ENCODE assay signal across 24 mouse cellular contexts in the genomic region with DNA sequence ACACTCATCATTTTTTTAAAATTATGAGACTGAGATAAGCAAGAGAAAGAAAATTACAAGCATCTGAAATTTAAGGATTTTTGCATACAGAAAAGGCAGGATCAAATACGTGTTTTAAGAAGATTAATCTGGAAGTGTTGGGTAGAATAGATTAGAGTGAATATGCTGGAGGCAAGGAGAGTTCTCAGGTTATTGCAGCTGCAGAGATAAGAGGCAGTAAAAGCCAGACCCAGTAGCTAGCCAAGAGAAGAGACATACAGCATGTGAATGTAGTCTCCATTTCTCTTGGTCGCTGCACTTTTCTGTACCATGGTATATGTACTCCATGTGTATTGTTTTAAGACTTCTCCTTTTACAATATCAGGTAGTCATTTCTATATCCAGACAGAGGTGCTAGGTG.
DNase-seq lines count a peak whose midpoint lies in the region; ATAC-seq and TF ChIP-seq lines count a peak whose summit lies in the region.
"Had no signal": no experiment of that assay in that cellular context is flagged by ENCODE, and none has a peak within 500 bp of the region (broad histone marks: within the 10 kb centered on the region; RNA-seq: fewer than 3 reads in every experiment).

No protein-coding gene starts in this region.

- H3K9me3 ChIP-seq in hindbrain, embryonic 13.5 days: no peaks in the 10 kb centered on the region
- no peaks in the 10 kb centered on the region for H3K9me3 ChIP-seq in hindbrain, postnatal 0 days (ENCODE audit: low read length)
- H3K9me3 ChIP-seq in neural tube, embryonic 15.5 days (replicated peaks): no peaks in the 10 kb centered on the region
- no peaks in the 10 kb centered on the region for H3K9me3 ChIP-seq in liver, embryonic 15.5 days (replicated peaks)
- H3K9me3 ChIP-seq in limb, embryonic 10.5 days (replicated peaks): no peaks in the 10 kb centered on the region
- H3K9me3 ChIP-seq: embryonic facial prominence, embryonic 15.5 days; forebrain, embryonic 10.5 days; heart, embryonic 15.5 days; hindbrain, embryonic 10.5 days; hindbrain, embryonic 15.5 days had no signal

- no peak for TF ChIP-seq CTCF in hindbrain, postnatal 0 days (IDR thresholded peaks at IDR 0.05; ENCODE audit: low read depth)

- no peaks in the 10 kb centered on the region for H3K27me3 ChIP-seq in hindbrain, embryonic 13.5 days
- H3K27me3 ChIP-seq in hindbrain, postnatal 0 days (ENCODE audit: insufficient read depth, low read length): no peaks in the 10 kb centered on the region
- H3K27me3 ChIP-seq in neural tube, embryonic 15.5 days (replicated peaks): no peaks in the 10 kb centered on the region
- no peaks in the 10 kb centered on the region for H3K27me3 ChIP-seq in liver, embryonic 15.5 days
- no peaks in the 10 kb centered on the region for H3K27me3 ChIP-seq in limb, embryonic 10.5 days (ENCODE audit: low read depth, poor library complexity, severe bottlenecking)
- H3K27me3 ChIP-seq: CH12.LX; embryonic facial prominence, embryonic 15.5 days; heart, embryonic 15.5 days; hindbrain, embryonic 15.5 days; Patski had no signal

- H3K4me3 ChIP-seq in hindbrain, embryonic 13.5 days: no peak overlapping the region
- H3K4me3 ChIP-seq in hindbrain, postnatal 0 days (ENCODE audit: low read length): no peak overlapping the region
- H3K4me3 ChIP-seq in neural tube, embryonic 15.5 days (replicated peaks): no peak overlapping the region
- H3K4me3 ChIP-seq in liver, embryonic 15.5 days (replicated peaks): no peak overlapping the region
- no peak overlapping the region for H3K4me3 ChIP-seq in limb, embryonic 10.5 days
- H3K4me3 ChIP-seq: embryonic facial prominence, embryonic 15.5 days; erythroblast, embryonic 14.5 days; forebrain, embryonic 10.5 days; heart, adult 2 months; heart, embryonic 15.5 days; hindbrain, embryonic 10.5 days; hindbrain, embryonic 15.5 days had no signal

- no peak for ATAC-seq in hindbrain, embryonic 13.5 days (ENCODE audit: low FRiP score)
- no peak for ATAC-seq in hindbrain, postnatal 0 days
- ATAC-seq in neural tube, embryonic 15.5 days (ENCODE audit: low FRiP score): no peak
- ATAC-seq in liver, embryonic 15.5 days (ENCODE audit: insufficient read depth): peak; percentile 61
- ATAC-seq: activated CD4-positive, CD25-positive, alpha-beta regulatory T cell, adult 4 months; forebrain, embryonic 16.5 days; Patski had no signal

- no peak for DNase-seq in hindbrain, postnatal 0 days (ENCODE audit: low spot score)
- no peak for DNase-seq in neural tube, embryonic 10.5 days (ENCODE audit: extremely low spot score, low spot score)
- DNase-seq in lung, postnatal 4 days: no peak
- no peak for DNase-seq in limb, embryonic 10.5 days (ENCODE audit: low spot score)
- DNase-seq: adrenal gland, postnatal 14 days; cerebellum, adult 2 months; cerebellum, postnatal 10 days; embryo, embryonic 11 days; gastrocnemius, postnatal 10 days; heart, adult 2 months had no signal

- peaks cover 21% of the 10 kb centered on the region for H3K4me1 ChIP-seq in hindbrain, embryonic 13.5 days (replicated peaks)
- peaks cover 3% of the 10 kb centered on the region; the same call in 1 of the 2 replicates for H3K4me1 ChIP-seq in hindbrain, postnatal 0 days (ENCODE audit: insufficient read depth, low read length)
- peaks cover 26% of the 10 kb centered on the region for H3K4me1 ChIP-seq in neural tube, embryonic 15.5 days
- H3K4me1 ChIP-seq in liver, embryonic 15.5 days (replicated peaks): no peaks in the 10 kb centered on the region; the same call in 1 of the 2 replicates
- no peaks in the 10 kb centered on the region for H3K4me1 ChIP-seq in limb, embryonic 10.5 days
- H3K4me1 ChIP-seq: embryonic facial prominence, embryonic 15.5 days had no signal

- H3K27ac ChIP-seq in hindbrain, embryonic 13.5 days: 0 out of 2 replicates have a peak overlapping the region, but pooled peaks have one; percentile 35
- no peak overlapping the region for H3K27ac ChIP-seq in hindbrain, postnatal 0 days
- H3K27ac ChIP-seq in neural tube, embryonic 15.5 days (replicated peaks): 0 out of 2 replicates have a peak overlapping the region, but pooled peaks have one; percentile 41
- no peak overlapping the region for H3K27ac ChIP-seq in liver, embryonic 15.5 days (replicated peaks)
- no peak overlapping the region for H3K27ac ChIP-seq in limb, embryonic 10.5 days
- H3K27ac ChIP-seq: embryonic facial prominence, embryonic 15.5 days; forebrain, embryonic 10.5 days; heart, adult 2 months; heart, embryonic 15.5 days; hindbrain, embryonic 10.5 days; hindbrain, embryonic 15.5 days had no signal

- 83% methylated on average over 2 of the region's 2 CpGs for WGBS in hindbrain, embryonic 13.5 days
- 81% methylated on average over 2 of the region's 2 CpGs for WGBS in hindbrain, postnatal 0 days
- 69% methylated on average over 2 of the region's 2 CpGs for WGBS in neural tube, embryonic 15.5 days
- 36% methylated on average over 2 of the region's 2 CpGs for WGBS in liver, embryonic 15.5 days (ENCODE audit: insufficient replicate concordance)
- WGBS in limb, embryonic 10.5 days: 80% methylated on average over 2 of the region's 2 CpGs

- no peak overlapping the region for H3K4me2 ChIP-seq in hindbrain, embryonic 13.5 days
- no peak overlapping the region for H3K4me2 ChIP-seq in hindbrain, postnatal 0 days (ENCODE audit: low read depth, low read length)
- H3K4me2 ChIP-seq in neural tube, embryonic 15.5 days: no peak overlapping the region
- no peak overlapping the region for H3K4me2 ChIP-seq in liver, embryonic 15.5 days
- H3K4me2 ChIP-seq: embryonic facial prominence, embryonic 15.5 days; heart, embryonic 11.5 days; heart, embryonic 15.5 days; hindbrain, embryonic 15.5 days had no signal

- H3K36me3 ChIP-seq in hindbrain, embryonic 13.5 days: peaks cover 8% of the 10 kb centered on the region
- H3K36me3 ChIP-seq in hindbrain, postnatal 0 days (ENCODE audit: insufficient read depth, low read length): no peaks in the 10 kb centered on the region
- no peaks in the 10 kb centered on the region for H3K36me3 ChIP-seq in neural tube, embryonic 15.5 days
- H3K36me3 ChIP-seq in liver, embryonic 15.5 days (replicated peaks): no peaks in the 10 kb centered on the region
- no peaks in the 10 kb centered on the region for H3K36me3 ChIP-seq in limb, embryonic 10.5 days
- H3K36me3 ChIP-seq: embryonic facial prominence, embryonic 15.5 days; forebrain, embryonic 10.5 days; heart, embryonic 15.5 days; hindbrain, embryonic 15.5 days had no signal

- H3K9ac ChIP-seq in hindbrain, embryonic 13.5 days: no peak overlapping the region
- no peak overlapping the region for H3K9ac ChIP-seq in hindbrain, postnatal 0 days (replicated peaks; ENCODE audit: low read length)
- H3K9ac ChIP-seq in neural tube, embryonic 15.5 days (replicated peaks): no peak overlapping the region
- H3K9ac ChIP-seq in liver, embryonic 15.5 days: no peak overlapping the region
- H3K9ac ChIP-seq: embryonic facial prominence, embryonic 15.5 days; heart, embryonic 15.5 days; hindbrain, embryonic 15.5 days had no signal

Comparison
In these comparisons a context has a peak if more than half of its experiments do, and no peak if none do; other contexts are left out.
1. H3K27ac ChIP-seq: peak in hindbrain, embryonic 13.5 days (single experiment) and neural tube, embryonic 15.5 days (single experiment); none in hindbrain, postnatal 0 days (single experiment), liver, embryonic 15.5 days (single experiment) and limb, embryonic 10.5 days (single experiment).